Mouse (Mus musculus) thymus, postnatal 10 days (tissue): ENCODE results near the gene Myo18b.

Source experiments
- DNase-seq, 2 experiments: peaks; one replicate each; pipeline ENCODE4 v3.0.0; 2021; ENCODE audit warnings: low spot score in 2 of 2

The Myo18b gene

GRCm38 (mm10) chr5:112895674-112896654 lies at the start of gene Myo18b:
Gene Myo18b (minus strand): TSS chr5:112896362.
- no peak for DNase-seq

- DNase-seq: no peak
Observed at GRCm38 (mm10) chr5:112945925-112946324, 49.8 kb upstream of the Myo18b start.

- no peak for DNase-seq
Observed at GRCm38 (mm10) chr5:112942244-112942643, 46.1 kb upstream of the Myo18b start.

GRCm38 (mm10) chr5:112941001-112941400 lies 44.8 kb upstream of the Myo18b start:
- DNase-seq: no peak

DNA sequence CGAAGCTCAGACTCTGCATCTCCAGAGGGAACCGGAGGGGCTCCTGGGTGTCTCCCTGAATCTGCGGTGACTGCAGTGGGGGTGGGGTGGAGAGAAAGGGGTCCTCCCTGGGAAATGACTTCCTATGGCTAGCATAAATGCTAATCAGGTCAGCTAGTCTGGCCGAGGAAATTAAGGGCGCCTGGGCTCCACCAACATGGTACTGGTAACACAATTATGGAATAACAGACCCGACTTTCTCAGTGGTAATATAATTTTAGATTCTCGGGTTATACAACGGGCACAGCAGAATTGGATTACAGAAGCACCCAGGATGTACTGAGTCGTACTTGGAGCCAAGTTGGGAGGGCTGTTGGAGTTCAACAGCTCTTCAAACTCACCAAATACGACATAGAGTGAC lies 40.5 kb upstream of the Myo18b start:
- no peak for DNase-seq

- DNase-seq: no peak
Observed at GRCm38 (mm10) chr5:112935436-112935835, 39.3 kb upstream of the Myo18b start.

- DNase-seq: no peak
Observed at GRCm38 (mm10) chr5:112932878-112933567, 36.9 kb upstream of the Myo18b start.

DNA sequence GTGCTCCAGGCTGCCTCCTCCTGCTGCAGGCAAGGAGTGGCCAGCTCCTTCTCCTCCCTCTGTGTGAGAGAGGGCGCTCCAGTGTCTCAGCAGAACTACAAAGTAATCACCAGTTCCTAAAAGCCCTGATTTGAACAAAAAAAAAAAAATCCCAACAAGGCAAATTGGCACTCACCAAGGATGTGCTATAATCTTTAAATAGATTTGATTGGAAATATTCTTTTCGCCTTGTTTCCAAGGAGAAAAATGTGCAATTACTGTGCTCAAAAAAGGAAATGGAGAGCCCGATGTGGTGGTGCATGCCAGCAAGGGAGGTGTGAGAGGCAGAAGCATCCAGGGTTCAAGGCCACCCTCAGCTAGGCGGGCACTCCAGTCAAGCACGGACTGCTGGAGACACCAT lies 35.7 kb upstream of the Myo18b start:
- DNase-seq: no peak

GRCm38 (mm10) chr5:112928201-112928881 lies 32.2 kb upstream of the Myo18b start:
- no peak for DNase-seq

DNA sequence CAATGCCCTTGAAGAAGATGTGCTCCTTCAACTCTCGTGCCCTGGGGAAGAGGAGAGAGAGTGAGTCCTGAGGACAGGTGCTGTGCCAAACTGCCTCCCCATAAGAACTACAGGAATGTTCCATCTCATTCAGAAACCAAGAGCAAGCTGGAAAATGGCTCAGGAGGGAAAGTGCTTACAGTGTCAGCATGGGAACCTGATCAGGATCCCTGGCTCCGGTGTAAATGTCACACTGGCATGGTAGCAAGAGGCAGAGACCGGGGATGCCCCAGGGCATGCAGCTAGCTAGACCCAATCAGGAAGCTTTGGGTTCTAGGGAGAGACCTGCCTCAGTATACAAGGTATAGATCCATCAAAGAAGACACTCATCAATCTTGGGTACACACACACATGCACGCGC lies 29.3 kb upstream of the Myo18b start:
- DNase-seq: no peak

DNA sequence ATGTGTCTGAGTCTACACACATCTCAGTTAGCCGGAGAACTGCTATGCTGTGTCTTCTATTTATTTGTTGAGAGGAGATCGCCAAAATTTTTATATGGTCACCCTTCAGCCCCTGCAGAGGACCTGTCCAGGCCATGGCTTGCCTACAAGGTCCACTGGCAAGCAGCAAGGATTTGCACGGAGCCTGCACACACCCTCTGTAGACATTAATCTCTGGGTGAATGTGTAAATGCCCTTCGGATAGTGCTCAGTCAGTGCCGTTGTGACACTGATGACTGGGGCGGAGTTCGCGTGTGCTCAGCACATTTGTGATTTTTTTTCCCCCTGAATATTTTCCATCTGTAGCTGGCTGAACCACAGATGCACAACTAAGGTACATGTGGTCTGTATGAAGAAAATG lies 28.6 kb upstream of the Myo18b start:
- DNase-seq: no peak

GRCm38 (mm10) chr5:112923841-112924240 lies 27.7 kb upstream of the Myo18b start:
- no peak for DNase-seq

GRCm38 (mm10) chr5:112921914-112922313 lies 25.8 kb upstream of the Myo18b start:
- no peak for DNase-seq

GRCm38 (mm10) chr5:112910381-112910780 lies 14.2 kb upstream of the Myo18b start:
- no peak for DNase-seq

DNA sequence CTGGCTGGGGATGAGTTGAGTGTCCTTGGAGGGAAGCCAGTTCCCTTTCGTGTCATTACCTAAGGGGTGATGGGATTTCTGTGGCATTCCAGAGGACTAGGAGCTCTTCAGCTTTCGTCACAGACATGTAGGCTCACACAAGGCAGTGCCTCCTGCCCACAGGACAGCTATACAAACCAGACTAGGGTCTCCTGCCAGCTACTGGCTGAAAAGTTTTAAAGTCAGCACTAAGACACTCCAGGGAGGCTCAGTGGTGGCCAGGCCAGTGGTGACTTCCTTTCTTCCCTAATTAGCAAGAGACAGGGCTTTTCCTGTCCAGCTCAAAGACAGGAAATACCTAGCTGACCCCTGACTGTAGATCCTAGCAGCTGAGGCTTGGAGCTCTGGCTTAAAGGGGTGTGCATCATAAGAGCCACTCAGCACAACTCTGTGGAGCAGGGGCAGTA lies 12.0 kb upstream of the Myo18b start:
- no peak for DNase-seq

GRCm38 (mm10) chr5:112907504-112907903 lies 11.3 kb upstream of the Myo18b start:
- no peak for DNase-seq

- DNase-seq: no peak
Observed at GRCm38 (mm10) chr5:112893462-112894060, 2.6 kb downstream of the Myo18b start.

DNA sequence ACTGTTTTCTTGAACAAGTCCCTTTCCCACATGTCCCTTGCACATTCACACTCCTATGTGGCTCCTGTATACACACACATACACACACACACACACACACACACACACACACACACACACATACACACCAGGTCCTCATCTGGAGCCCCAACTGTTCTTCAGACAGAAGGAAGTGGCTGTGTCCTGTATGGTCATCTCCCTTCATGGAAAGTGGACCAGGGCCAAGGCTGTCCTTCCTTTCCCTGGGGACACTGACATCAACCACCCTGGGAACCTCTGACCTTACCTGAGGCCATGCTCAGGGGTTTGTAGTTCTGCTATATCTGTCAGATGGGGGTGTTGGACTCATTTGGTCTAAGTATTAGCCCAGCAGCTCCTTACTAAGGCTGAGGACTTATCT lies 3.8 kb downstream of the Myo18b start:
- DNase-seq: no peak

DNA sequence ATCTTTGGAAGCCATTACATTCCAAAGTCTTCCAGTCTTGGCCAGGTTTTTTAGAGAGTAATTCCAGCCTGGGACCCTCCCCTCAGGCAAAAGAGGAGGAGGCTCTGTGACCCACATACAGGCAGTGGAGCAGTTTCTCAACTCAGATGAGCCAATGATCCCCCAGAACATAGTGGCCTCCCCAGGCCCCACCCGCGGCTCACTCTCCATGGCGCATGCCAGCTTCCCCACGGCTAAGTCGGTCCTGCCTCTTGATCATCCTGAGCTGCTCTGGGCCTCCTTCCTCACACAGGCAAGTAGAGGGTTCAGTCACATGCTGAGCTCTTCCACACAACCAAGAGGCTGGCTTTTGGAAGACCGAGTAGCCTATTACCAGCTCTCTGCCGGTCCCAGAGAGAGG lies 7.5 kb downstream of the Myo18b start:
- DNase-seq: no peak

DNA sequence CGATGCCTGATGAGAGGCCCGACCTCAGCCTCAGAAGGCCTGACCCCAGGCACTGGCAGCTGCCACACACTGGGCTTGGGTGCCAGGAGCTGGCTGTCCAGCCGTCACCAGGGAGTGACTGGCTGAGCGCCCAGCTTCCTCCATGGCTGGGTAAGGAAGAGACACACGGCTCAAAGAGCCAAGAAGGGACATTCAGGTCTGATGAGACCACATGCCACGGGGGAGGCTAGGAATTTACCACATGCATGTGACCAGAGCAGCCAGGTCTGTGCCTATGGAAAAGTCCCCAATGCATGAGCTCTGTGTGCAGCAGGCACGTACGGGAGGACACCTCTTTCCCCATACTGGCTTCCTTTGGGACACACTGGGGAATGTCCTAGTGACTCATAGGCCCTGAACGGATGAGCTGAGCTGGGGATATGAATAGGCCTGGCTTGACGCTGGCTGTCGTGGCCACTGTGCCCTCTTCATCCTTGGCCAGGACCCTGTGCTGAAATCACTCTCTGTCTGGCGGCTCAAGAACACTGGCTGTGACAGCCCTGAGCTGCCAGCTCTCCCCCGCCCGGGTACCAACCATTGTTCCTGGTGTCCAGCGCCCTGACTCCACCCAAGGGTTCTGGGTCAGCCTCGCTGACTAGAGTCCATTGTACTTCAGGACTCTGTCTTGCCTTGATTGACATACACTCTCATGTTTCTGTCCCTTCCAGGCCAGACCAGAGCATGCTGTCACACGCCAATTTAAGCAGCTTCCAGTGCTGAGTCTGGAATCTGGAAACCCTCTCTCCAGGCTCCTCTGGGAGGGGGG lies 9.3 kb downstream of the Myo18b start:
- DNase-seq: no peak
